Mouse (Mus musculus): ENCODE data around the gene H2-Q2.
"Not testable (repeated sequence)": the region's sequence is repeated elsewhere in the genome, so short reads cannot be mapped to it uniquely, and the experiment has no call there.

The H2-Q2 gene

DNA sequence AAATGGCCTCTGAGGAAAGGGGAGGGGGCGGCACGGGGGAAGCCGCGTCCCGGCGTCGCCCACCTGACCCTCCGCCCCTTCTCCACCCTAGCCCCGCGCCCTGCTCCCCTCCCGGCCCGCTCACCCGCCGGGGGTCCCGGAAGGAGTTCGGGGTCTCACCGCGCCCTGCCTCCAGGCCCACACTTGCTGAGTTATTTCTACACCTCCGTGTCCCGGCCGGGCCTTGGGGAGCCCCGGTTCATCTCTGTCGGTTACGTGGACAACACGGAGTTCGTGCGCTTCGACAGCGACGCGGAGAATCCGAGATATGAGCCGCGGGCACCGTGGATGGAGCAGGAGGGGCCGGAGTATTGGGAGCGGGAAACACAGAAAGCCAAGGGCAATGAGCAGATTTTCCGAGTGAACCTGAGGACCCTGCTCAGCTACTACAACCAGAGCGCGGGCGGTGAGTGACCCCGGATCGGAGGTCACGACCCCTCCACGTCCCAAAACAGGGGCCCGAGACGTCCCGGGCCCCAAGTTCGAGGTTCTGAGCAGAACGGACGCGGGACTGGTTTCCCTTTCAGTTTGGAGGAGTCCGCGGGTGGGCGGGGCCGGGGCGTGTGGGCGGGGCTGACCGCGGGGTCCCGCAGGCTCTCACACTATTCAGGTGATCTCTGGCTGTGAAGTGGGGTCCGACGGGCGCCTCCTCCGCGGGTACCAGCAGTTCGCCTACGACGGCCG lies 37.8 kb downstream of the H2-Q2 start:
- peak; percentile 47 for DNase-seq

DNA sequence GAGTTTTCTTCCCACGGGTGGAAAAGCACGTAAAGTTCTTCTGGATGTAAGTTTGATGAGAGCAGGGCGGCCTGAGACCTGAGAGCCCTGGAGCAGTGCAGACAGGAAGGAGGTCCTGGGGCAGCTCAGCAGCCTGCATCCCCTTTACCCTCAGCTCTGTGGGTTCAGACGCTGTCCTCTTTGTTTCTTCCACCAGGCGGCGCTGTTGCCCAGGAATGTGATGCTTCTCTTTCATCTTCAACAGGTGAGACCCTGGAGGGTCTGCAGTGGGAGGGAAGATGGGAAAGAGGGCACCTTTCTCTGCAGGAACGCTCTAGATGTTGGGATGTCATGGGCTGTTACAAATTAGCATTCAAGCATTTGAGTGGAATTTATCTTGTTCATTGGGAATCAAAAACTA lies 47.8 kb downstream of the H2-Q2 start:
- DNase-seq = peak; percentile 62

DNA sequence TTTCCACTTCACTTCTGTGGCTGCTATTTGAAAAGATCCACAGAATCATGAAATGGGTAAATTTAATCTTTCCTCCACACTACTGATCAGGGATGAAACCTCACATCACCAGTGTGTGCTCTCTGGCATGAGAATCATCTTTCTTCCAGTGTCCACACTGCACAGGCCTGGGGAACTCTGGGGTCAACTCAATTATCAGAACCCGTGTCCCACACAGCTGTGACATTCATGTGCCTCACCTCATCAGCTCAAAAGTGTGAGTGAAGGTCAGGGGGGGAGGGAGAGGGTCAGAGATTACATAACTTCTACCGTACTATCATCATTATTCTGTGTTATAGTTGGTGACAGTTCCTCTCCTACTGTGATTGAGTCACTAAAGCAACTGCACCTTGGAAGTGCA lies 50.6 kb downstream of the H2-Q2 start:
- not testable (repeated sequence) for DNase-seq

DNA sequence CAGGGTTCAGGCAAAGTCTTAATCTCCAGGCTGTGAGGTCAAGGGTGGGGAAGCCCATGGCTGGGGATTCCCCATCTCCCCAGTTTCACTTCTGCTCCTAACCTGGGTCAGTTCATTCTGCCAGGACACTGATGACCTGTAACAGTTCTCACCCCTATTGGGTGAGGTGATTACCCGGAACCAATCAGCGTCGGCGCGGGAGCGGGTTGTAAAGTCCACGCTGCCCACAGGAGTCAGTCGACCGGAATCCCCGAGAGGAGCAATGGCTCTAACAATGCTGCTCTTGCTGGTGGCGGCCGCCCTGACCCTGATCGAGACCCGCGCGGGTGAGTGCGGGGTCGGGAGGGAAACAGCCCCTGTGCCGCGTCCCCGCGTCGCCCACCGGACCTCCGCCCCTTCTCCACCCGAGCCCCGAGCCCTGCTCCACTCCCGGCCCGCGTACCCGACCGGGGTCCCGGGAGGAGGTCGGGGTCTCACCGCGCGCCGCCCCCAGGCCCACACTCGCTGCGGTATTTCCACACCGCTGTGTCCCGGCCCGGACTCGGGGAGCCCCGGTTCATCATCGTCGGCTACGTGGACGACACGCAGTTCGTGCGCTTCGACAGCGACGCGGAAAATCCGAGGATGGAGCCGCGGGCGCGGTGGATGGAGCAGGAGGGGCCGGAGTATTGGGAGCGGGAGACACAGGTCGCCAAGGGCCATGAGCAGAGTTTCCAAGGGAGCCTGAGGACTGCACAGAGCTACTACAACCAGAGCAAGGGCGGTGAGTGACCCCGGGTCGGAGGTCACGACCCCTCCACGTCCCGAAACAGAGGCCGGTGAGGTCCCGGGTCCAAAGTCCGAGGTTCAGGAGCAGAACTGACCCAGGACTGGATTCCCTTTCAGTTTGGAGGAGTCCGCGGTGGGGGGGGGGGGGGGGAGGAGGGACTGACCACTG lies 52.1 kb downstream of the H2-Q2 start:
- peak; percentile 4 for DNase-seq
